Mouse (Mus musculus) olfactory bulb, adult 2 months (tissue): Measurements from ENCODE around the gene Bbs9. TPM values are rescaled to one million over a fixed set of nuclear protein-coding genes. Genes with fewer than 3 reads are reported as not detected.

Experiments used
- H3K27ac ChIP-seq: fragments of 200-500 bp; 2 replicates; pipeline ENCODE4 v1.5.1; 2012; ENCODE audit warnings: low read depth, low read length; ENCODE audit not compliant: insufficient read depth
- H3K4me1 ChIP-seq: fragments of 200-500 bp; 2 replicates; pipeline ENCODE4 v1.6.1; 2012; ENCODE audit warnings: low read length; ENCODE audit not compliant: control insufficient read depth, insufficient read depth
- H3K4me3 ChIP-seq: fragments of 200-500 bp; 2 replicates; pipeline ENCODE4 v1.5.1; 2012; ENCODE audit warnings: mild to moderate bottlenecking, low read depth, low read length, moderate library complexity; ENCODE audit not compliant: insufficient read depth
- CTCF ChIP-seq: fragments of 200-500 bp; IDR thresholded peaks from 2 replicates; pipeline ENCODE4 v1.5.1; 2012; ENCODE audit warnings: low read depth, mild to moderate bottlenecking, low read length, moderate library complexity; ENCODE audit not compliant: insufficient read depth
- POLR2A ChIP-seq: fragments of 200-500 bp; IDR thresholded peaks from 2 replicates; pipeline ENCODE4 v1.6.1; 2012; ENCODE audit warnings: mild to moderate bottlenecking, low read depth, low read length, moderate library complexity; ENCODE audit not compliant: insufficient read depth
- WGBS: fragments of 180-500 bp; shearing (Covaris S2); methylation state at CpG from one replicate; pipeline ENCODE4 v1.1.7; 2018; 5-methylcytosine and 5-hydroxymethylcytosine counted together
- polyA plus RNA-seq: library from polyadenylated mRNA; stranded (reverse); fragments of >200 nt; gene quantifications from 2 replicates; pipeline ENCODE4 v1.2.4, GENCODE M21; 2012; ENCODE audit warnings: low replicate concordance; ENCODE audit not compliant: missing spikeins, insufficient read depth, insufficient read length

Gene Bbs9
- polyA plus RNA-seq, 1 experiment, result not detected

DNA sequence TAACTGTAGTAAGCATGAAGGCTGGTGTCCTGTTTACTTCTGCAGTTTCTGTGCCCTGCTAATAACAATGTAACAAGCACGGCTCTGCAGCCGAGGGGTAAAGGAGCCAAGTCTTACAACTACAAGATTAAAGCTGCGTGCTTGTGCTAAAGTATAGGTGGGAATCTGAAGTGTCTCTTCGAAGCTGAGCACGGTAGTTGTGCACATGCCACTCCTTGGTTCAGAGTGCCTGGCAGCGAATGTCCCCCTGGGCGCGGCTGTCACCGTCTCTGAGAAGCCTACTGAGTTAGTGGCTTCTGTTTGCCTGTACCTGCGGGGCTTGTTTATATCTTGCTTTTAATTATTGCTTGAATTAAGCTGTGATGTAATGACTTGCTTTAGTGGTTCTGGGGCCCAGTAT, 65.6 kb downstream of the Bbs9 start:
- no peak for TF ChIP-seq POLR2A
- no peak for TF ChIP-seq CTCF
- no peak overlapping the region for H3K27ac ChIP-seq
- no peaks in the 10 kb centered on the region for H3K4me1 ChIP-seq
- H3K4me3 ChIP-seq, result no peak overlapping the region
- WGBS, result 89% methylated on average over 10 of the region's 10 CpGs

DNA sequence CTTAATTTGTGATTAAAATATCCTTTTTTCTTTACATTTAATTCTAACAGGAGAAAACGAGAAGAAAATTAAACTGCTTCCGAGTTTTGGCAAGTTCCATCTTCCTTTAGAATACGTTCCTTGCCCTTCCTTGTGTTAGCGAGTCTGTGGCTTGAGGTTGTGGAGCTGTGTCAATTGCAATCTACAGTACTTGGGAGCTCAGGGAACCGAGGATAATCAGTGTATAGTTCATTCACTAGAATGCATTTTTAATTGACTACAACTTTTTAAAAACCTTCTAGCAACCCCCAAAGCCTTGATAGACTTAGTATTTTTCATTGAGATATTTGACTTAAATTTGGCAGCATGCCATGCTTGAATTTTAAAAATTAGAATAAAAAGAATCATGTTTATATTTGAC, 68.0 kb downstream of the Bbs9 start:
- Histone ChIP-seq H3K4me3 (no peak overlapping the region), H3K4me1 (no peaks in the 10 kb centered on the region), H3K27ac (no peak overlapping the region)
- WGBS, result 70% methylated on average over 5 of the region's 5 CpGs
- TF ChIP-seq POLR2A (no peak), CTCF (no peak)

GRCm38 (mm10) chr9:22544349-22545341, 69.1 kb downstream of the Bbs9 start:
- Histone ChIP-seq H3K4me3 (no peak overlapping the region), H3K27ac (no peak overlapping the region), H3K4me1 (no peaks in the 10 kb centered on the region)
- TF ChIP-seq CTCF (no peak), POLR2A (no peak)
- WGBS, result 58% methylated on average over 9 of the region's 9 CpGs

DNA sequence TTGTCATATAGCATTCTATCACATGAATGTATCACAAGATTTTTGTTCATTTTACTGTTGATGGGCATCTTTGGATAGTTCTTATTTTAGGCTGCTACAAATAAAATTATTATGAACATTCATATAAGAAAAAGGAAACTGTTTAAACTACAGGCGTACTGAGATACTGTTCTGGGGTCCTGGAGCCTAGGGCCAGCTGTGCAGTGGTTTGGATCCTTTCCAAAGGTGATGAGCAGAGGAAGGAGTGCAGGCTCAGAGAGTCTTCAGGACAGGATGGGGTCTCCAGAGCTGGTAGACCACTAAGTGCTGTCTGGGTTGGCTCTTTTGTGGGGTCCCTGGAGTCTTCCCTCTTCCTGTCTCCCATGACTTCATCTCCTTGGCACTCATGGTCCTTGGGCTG, 75.8 kb downstream of the Bbs9 start:
- no peak overlapping the region for H3K4me3 ChIP-seq
- H3K4me1 ChIP-seq, result no peaks in the 10 kb centered on the region
- no peak overlapping the region for H3K27ac ChIP-seq
- no peak for TF ChIP-seq POLR2A
- no peak for TF ChIP-seq CTCF
- 87% methylated on average over 1 of the region's 1 CpGs for WGBS

GRCm38 (mm10) chr9:22556076-22556475, 80.6 kb downstream of the Bbs9 start:
- WGBS, result 70% methylated on average over 5 of the region's 5 CpGs
- no peak for TF ChIP-seq CTCF
- TF ChIP-seq POLR2A, result no peak

DNA sequence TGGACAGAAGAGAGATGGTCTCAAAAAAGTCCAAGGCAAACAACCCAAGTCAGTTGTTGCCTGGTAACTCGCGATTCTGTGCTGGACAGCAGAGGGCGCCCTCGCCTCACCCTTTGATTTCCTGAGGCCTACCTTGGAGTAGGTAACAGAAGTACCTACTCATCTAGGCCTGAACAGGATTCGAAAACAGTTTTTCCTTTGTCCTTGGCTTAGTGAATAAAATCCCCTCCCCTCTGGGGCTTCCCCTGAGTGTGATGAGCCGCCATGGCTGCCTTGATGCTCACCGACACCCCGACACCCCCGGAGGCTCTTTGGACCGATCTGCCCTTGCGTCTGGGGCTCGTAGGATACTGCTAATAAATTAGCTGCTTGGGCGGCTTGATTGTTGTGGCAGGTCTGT, 82.0 kb downstream of the Bbs9 start:
- Histone ChIP-seq H3K4me1 (no peaks in the 10 kb centered on the region), H3K27ac (no peak overlapping the region), H3K4me3 (no peak overlapping the region)
- WGBS, result 62% methylated on average over 13 of the region's 13 CpGs
- TF ChIP-seq POLR2A, result no peak
- no peak; the same call in 1 of the 2 replicates for TF ChIP-seq CTCF

More at GRCm38 (mm10) chr9:22556076-22556475, 80.6 kb downstream of the Bbs9 start:
- H3K27ac ChIP-seq, result no peak overlapping the region
- no peak overlapping the region for H3K4me3 ChIP-seq
- H3K4me1 ChIP-seq, result no peaks in the 10 kb centered on the region

DNA sequence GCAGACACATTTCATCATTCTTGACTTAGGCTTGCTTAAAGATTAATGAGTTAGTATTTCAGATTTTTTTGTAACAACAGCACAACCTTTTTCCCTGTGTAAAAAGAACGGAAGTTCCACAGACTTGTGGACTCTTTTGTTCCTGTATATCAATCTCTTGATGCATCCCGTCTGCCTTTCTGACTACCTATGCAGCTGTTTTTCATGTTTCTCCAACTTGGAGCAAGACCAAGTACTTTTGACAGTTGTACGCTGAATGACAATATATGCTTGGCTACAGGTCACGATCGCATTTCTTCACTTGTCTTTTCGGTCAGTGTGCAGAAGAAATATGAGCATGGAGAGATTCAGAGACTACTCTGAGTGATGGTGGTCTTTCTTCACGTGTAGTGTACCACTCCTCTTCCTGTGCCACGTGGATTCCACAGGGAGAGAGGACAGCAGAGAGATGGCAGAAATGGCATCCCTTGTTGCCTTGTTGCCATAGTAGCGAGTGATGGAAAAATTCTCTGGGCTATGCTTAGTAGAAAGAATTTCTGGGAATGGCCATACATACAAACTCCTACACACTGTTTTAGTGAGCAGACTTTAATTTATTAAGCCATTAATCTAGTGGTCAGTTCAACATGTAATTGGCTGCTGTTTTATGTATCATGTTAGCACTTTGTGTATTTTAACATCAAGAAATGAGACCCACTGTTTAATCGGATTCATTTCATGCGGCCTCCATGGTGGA, 88.3 kb downstream of the Bbs9 start:
- Histone ChIP-seq H3K4me1 (no peaks in the 10 kb centered on the region), H3K27ac (no peak overlapping the region), H3K4me3 (no peak overlapping the region)
- TF ChIP-seq POLR2A (no peak), CTCF (no peak)
- WGBS, result 91% methylated on average over 11 of the region's 11 CpGs

- TF ChIP-seq POLR2A (no peak), CTCF (no peak)
- whole genome bisulfite sequencing, result 94% methylated on average over 5 of the region's 5 CpGs
- Histone ChIP-seq H3K4me1 (no peaks in the 10 kb centered on the region), H3K4me3 (no peak overlapping the region), H3K27ac (no peak overlapping the region)
Observed at GRCm38 (mm10) chr9:22567726-22568125, 92.2 kb downstream of the Bbs9 start.
